Mouse (Mus musculus): ENCODE measurements around the gene Olfr1323. TPM values are rescaled to one million over a fixed set of nuclear protein-coding genes. Genes with fewer than 3 reads are reported as not detected.

Gene Olfr1323
- polyA plus RNA-seq (2017; shearing (Covaris generic)): not detected

DNA sequence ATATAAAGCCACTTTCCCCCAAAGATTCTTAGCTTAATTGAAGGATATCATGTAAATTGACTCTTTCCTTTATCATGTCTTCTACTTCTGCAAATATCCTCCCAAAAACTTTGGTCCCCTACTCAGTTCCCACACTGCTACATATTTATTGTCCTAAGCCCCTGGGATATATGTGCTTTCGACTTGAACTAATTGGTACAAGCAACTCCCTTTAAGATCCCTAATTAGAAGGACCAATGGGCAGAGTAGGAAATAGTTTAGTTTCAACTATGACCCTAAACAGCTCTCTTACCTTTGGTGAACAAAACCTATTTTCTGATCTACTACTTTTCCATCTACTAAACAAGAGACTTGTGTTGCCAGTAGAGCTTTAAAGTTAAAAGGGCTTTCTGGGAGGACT lies at the start of gene Olfr1323:
TSS of gene Olfr1323 (minus strand) at position 101 of the 400 bp plus-strand sequence.
- ATAC-seq: no peak

DNA sequence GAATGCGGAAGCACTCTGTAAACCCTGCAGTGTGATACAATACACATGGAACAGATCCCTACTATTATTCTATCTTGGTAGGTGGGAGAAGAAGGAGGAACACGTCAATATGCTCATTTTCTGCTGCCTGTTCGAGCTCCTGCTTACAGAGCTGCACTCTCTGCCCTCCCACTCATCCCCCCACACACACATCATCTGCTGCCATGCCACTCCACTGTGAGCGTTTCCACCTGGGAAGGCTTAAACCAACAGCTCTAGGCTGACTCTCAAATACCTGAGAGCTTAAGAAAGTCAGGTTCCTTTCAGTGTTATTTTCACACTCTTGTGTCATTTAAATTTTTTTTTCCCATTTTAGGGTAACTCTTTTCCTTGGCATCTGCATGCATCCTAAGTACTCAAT lies 6.9 kb downstream of the Olfr1323 start:
- ATAC-seq: no peak

Other genes with a start within 250 kb of the Olfr1323 start
- not detected for gene Igsf1, start 221.6 kb downstream of the Olfr1323 start, polyA plus RNA-seq (2017; shearing (Covaris generic))
- gene Olfr1322, start 127.9 kb downstream of the Olfr1323 start, polyA plus RNA-seq (2017; shearing (Covaris generic)): under 1 TPM in 1 of 2 experiments, not detected in 1; 0.12 TPM

Measured in CD4-positive, CD25-positive, alpha-beta regulatory T cell, adult 4 months (primary cell).